15 mouse cellular contexts compared by ENCODE assay signal in the genomic region with DNA sequence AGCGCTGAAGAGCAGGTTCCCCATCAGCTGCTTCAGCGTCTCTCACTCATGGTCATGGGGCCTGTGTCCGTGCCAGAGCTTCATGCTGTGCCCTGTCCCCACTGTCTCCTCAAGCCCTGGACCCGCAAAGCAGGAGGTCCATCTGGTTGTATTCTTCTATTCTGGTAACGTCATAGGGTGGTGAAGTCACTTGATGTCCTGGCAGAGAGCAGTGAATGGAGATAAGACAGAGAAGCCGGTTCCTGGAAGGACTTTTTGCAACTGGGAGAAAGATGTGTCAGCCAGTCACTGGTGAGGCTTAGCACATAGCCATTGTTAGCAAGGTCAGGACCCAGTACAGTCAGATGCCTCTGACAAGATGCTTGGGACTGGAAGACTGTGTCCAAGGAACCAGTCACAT.
"Had no signal": no experiment of that assay in that cellular context is flagged by ENCODE, and none has a peak within 500 bp of the region (broad histone marks: within the 10 kb centered on the region; RNA-seq: fewer than 3 reads in every experiment).

No protein-coding gene starts in this region.

- DNase-seq: kidney, postnatal 10 days; kidney, postnatal 4 days; left cerebral cortex, postnatal 4 days; lung, adult 2 months; lung, postnatal 10 days; right cerebral cortex, postnatal 25 days; thymus, postnatal 4 days had no signal

- H3K4me1 ChIP-seq: liver, embryonic 15.5 days; midbrain, embryonic 12.5 days had no signal

- H3K36me3 ChIP-seq: limb, embryonic 13.5 days; liver, embryonic 15.5 days; midbrain, embryonic 12.5 days had no signal

- H3K9ac ChIP-seq: limb, embryonic 13.5 days; liver, embryonic 15.5 days; midbrain, embryonic 12.5 days had no signal

- H3K27ac ChIP-seq: layer of hippocampus, adult 2 months; limb, embryonic 13.5 days; liver, embryonic 15.5 days; macrophage; midbrain, embryonic 12.5 days; stomach, postnatal 0 days had no signal

- H3K9me3 ChIP-seq: limb, embryonic 13.5 days; liver, embryonic 15.5 days; megakaryocyte, embryonic 14.5 days; midbrain, embryonic 12.5 days had no signal

- H3K4me3 ChIP-seq: layer of hippocampus, adult 2 months; limb, embryonic 13.5 days; liver, embryonic 15.5 days; megakaryocyte, embryonic 14.5 days; midbrain, embryonic 12.5 days had no signal

- H3K4me2 ChIP-seq: limb, embryonic 13.5 days; liver, embryonic 11.5 days; liver, embryonic 15.5 days; midbrain, embryonic 12.5 days had no signal
